Mouse (Mus musculus): ENCODE data around the gene Sptbn2.

- no peak for TF ChIP-seq CTCF (IDR thresholded peaks at IDR 0.05; ENCODE audit: borderline replicate concordance, insufficient read depth, low read depth, low read length)
- no peak; the same call in 1 of the 2 replicates for TF ChIP-seq POLR2A (IDR thresholded peaks at IDR 0.05; ENCODE audit: borderline replicate concordance, insufficient read depth, low read length)
Measured at GRCm38 (mm10) chr19:4712781-4713526, 2.0 kb downstream of the Sptbn2 start.

Data from cerebellum, adult 2 months (tissue).